Mouse (Mus musculus): ENCODE data around the gene Ganc. TPM values are rescaled to one million over a fixed set of nuclear protein-coding genes. Genes with fewer than 3 reads are reported as not detected.

The Ganc gene
- 10 to 100 TPM; 29.1 to 30.8 TPM for total RNA-seq (2021)
- long read RNA-seq, experiment 1, full-length matches to known transcripts, result 15 of 36 reads
- long read RNA-seq, experiment 1, partial matches to known transcripts, result 1 of 36 reads
- long read RNA-seq, experiment 1, other reads (novel, unspliced or antisense), result 20 of 36 reads
- long read RNA-seq, experiment 2, full-length matches to known transcripts, result 14 of 31 reads
- long read RNA-seq, experiment 2, partial matches to known transcripts, result 1 of 31 reads
- long read RNA-seq, experiment 2, other reads (novel, unspliced or antisense), result 16 of 31 reads

DNA sequence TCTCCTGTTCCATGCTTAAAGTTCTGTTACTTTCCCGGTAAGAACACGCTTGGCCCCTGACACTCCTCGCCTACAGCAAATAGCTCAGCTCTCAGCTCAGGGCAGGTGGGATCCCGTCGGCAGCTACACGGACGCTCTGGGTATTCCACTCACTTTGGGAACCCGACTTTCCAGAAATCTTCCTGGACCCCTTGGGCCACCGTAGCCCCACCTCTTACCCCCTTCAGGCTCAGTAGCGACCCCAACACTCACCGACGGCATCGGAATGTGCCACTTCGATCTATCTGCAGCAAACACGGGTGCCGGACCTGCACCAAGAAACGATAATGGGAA is at the start of gene Ganc:
Gene Ganc, plus strand, starts transcription at position 244 of the 333 bp plus-strand sequence.
- DNase-seq, result no peak

DNA sequence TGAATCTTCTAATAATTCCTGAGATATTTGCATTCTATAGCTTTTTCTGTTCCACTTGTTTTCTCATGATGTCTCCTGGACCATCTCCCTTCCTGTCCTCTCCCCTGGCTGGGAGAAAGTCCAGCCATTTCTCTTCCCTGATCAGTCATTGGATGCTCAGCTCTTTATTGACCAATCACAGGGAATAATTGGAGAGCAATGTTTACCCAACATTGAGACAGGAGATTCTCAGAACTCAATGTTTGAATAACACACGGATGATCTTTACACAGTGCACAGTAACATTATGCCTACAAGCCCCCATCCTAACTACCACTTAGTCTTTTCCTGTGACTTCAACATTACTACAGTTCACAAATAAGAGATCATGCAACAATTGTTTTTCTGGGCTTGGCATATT is 43.3 kb upstream of the Ganc start:
- no peak for DNase-seq

DNA sequence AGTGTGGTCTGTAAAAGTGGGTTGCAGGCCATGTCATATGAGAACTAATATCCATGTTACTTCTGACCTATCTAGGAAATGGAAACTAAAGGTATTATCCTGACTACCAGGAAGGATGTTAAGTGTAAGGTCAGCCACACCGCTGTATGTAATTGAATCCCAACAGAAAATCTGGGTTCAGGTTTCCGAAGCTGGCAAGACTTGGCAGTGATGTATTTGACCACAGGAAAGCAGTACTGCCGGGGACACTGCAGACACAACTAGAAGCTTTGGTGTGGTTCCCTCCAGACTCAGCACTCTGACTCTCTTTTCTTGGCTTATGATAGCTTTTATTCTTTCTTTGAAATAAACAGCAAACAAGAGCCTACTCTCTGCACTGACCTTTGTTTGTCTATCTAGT is 37.2 kb upstream of the Ganc start:
- no peak for DNase-seq

GRCm38 (mm10) chr2:120367416-120368207 is 36.1 kb upstream of the Ganc start:
- DNase-seq, result no peak

DNA sequence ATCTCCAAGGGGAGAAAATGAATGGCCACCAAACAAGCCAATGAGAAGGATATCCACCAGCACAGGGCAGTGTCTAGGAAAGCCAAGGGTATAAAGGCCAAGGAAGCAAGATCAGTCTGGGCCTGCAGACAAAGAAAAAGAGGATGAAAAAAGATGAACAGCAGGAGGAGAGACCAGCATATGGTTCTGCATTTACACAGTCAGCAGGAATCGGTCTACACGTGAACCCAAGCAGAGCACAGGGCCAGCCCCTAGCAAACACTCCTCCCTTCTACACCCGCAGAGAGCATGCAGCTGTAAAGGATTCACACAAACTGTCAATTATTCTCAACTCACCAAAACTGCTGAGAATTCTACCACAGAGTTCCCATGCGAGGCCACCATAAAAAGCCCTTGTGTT is 29.8 kb upstream of the Ganc start:
- DNase-seq, result no peak

DNA sequence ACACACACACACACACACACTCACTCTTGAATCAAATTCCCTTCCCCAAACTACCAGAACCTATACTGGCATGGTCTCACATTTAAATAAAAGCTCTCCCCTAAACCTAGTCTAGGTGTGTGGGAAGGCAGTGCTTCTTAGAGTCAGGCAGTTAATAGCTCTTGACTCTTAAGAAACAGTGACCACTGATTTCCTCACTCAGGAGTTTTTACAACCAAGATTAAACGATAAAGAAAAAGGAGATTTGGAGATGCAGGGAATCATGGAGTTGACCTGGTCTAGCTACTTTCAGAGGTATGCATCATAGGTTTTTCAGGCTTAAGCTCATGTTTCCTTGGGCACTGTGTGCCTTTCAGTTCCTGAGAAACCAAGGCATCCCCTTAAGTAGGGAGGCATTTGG is 17.4 kb upstream of the Ganc start:
- no peak for DNase-seq

- no peak for DNase-seq
Measured at GRCm38 (mm10) chr2:120387291-120387690, 16.4 kb upstream of the Ganc start.

DNA sequence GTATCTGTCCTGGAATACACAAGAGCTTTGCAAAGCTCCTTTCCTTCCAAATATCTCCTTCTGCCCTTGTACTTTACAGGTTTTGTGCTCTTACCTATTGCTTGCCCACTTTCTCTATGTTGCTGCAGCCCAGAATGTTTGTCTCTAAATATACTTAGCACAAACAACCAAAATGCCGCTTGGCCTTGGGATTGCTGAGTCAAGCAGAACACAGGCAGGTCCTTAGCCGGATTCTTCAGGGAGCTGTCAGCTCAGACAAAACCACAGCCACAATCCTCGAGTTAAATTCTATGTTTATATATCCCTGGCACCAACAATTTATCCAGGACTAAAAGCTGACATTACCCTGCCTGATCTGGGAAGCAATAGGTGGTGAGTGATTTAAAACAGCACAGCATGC is 14.3 kb upstream of the Ganc start:
- no peak for DNase-seq

DNA sequence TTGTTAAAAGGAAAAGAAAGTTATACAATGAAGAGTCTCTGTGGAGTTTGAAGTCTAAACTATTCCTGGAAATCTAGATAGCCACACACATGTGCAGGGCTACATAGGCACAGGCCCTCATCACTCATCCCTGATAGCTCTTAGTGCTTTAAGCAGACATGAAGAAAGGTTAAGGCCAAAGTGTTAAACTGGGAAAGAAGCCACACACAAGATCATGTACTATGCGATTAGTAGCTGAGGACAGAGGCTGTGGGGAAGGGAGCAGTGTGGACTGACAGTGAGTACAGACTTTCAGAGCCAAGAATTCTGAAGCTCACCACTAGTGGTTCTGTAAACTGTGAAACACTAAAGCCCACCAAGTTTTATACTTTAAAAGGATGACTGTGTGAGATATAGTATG is 12.8 kb upstream of the Ganc start:
- DNase-seq, result no peak

GRCm38 (mm10) chr2:120392406-120392805 is 11.3 kb upstream of the Ganc start:
- DNase-seq, result no peak

GRCm38 (mm10) chr2:120397951-120398350 is 5.7 kb upstream of the Ganc start:
- no peak for DNase-seq

- DNase-seq, result no peak
Measured at GRCm38 (mm10) chr2:120402813-120403212, 883 bp upstream of the Ganc start.

DNA sequence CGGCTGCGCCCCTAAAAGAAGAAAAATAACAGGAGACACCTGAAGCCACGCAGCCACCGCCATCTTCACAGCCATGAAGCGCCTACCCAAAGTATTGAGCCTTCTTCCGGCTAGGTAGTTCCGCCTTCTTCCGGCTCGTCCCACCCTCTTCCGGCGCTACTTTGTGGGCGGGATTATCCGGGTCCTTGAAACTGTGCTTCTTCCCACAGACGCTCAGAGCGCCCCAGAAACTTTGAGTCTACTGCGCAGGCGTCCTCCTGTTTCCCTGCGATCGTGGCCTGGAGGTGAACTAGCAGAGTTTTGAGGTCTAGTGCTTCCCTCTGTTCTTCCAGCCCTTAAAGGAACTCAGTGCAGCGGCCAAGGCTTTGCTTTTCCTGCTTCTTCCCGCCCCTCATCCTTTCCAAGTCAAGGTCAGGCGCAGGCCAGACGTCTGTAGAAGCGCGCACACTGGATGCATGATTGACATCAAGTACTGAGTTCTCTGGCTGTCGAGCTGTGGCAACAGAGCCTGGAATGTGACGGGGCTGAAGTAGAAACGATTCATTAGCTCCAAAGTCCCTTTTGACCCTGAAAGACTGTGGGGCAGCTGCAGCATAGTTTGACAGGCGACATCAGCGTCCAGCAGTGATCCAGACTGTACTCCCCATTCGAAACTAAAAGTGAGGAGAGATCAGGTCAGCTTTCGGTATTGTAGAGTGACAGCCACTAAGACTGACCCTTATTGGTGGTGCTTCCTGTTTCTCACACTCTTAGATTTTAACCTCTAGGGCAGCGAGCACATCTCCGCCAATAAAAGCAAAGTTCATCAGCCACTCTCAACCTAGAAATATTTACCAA is 508 bp downstream of the Ganc start, which contains the start of gene Tmem87a:
Gene Tmem87a, minus strand, starts transcription at position 128 of the 837 bp plus-strand sequence.
- peak; percentile 89 for DNase-seq

DNA sequence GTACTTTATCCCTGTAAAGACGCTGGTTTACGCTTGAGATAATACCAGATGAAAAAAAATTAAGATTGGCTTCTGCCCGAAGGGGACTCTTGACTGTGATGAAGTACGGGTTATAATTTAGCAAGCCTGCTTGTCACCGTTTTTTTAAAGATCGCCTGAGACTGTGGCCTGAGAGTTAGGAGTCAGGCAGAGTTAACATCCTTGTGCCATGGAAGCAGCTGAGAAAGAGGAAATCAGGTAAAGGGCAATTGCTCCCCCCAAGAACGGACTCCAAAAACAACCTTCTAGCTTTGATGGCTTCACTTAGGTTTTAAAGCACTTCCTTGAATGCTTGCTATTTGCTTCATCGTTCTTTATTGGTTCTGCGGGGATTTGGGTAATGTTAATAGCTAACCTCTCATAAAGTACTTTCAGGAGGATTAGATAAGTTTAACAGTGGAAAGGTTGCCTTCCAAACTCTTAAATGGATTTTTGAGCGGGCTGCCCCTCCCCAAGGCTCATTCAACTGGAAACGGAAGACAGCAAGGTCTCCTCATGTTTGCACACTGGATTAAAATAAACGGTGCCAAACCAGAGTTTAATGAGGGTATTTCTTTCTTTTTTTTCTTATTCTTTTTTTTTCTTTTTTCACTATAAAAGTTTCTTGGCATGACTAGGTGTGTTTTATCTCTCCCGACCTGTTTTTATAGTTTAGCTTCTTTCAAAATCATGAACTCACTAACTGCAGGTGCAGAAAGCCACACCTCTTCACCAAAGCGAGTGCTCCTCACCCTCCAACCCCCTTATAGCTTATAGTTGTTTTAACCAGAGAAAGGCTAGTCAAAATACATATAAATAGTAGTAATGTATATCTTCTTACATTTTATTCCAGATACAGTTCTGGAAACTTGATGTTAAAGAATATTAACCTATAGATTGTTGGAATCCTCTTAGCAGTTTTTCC is 1.4 kb downstream of the Ganc start:
- no peak for DNase-seq

DNA sequence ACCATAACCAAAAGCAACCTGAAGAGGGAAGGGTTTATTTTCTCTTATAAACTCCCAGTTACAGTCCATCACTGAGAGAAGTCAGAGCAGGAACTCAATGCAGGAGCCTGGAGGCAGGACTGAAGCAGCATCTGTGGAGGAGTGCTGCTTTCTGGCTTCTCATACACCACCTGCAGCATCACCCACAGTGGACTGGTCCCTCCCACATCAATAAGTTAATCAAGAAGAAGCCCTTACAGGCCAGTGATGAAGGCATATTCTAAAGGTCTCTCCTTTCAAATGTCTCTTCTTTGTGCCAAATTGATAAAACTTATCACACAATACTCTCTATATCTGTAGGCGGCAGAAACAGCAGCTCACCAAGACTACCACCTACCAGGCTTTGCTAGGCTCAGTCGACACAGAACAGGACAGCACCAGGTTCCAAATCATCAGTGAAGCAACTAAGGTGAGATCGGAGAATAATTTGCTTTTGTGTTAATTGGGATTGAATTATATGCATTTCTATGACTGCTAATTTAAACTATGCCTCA is 7.5 kb downstream of the Ganc start:
- no peak for DNase-seq

GRCm38 (mm10) chr2:120414113-120414512 is 10.4 kb downstream of the Ganc start:
- no peak for DNase-seq

DNA sequence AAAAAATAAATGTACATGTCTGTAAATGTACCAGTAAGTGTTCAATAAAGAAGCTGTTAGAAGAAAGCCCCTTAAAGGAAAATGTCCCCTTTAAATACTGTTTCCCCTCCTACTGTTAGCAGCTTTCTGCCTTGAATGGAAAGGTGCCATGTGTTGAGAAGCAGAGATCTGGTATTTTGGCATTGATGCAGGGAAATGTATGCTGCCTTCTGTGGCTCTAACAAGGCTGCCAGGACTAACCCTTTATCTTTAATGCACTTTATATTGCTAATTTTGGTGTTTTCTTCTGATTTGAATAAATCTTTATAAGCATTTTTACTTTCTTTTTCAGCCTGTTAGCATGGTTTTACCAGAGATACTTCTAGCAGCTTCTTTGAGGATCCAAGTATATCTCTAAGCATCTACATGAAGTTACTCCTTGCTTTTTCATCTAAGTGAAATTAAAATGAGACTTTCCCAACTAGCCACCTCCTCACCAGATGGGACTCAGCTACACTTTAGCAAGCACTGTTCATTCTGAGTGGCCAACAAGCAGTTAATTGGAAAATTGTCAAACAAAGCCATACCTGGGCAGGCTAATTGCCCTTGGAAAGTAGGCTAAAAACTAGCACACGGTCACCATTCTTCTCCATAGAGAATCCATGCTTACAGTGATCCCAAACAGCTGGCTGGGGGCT is 11.2 kb downstream of the Ganc start:
- DNase-seq, result no peak

- no peak for DNase-seq
Measured at GRCm38 (mm10) chr2:120424386-120424785, 20.7 kb downstream of the Ganc start.

- no peak for DNase-seq
Measured at GRCm38 (mm10) chr2:120444486-120444885, 40.8 kb downstream of the Ganc start.

GRCm38 (mm10) chr2:120446373-120446772 is 42.7 kb downstream of the Ganc start:
- no peak for DNase-seq

DNA sequence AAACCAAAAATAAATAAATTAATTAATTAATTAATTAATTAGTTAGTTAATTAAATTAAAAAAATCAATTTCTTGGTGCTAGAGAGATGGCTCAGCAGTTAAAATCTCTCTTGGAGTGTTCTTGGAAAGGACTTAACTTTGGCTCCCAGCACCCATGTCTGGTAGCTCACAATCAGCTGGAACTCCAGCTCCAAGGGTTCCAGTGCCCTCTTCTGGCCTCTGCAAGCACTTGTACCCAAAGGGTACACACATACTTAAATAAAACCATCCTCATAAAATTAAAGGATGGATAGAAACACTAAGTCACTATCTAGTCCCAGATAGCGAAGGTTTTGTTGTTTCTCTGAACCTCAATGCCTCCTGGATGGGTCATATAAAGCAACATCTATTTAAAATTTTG is 43.6 kb downstream of the Ganc start:
- DNase-seq, result no peak
